Mouse (Mus musculus) heart, embryonic 11.5 days (tissue): ENCODE results near the gene Nav3. TPM values are rescaled to one million over a fixed set of nuclear protein-coding genes. Genes with fewer than 3 reads are reported as not detected.

Experiments used
- ATAC-seq: fragments of 200-750 bp; cut with Nextera tagmentation; replicated peaks from 2 replicates; pipeline ENCODE4 v1.8.0; 2017; ENCODE audit warnings: moderate library complexity; ENCODE audit not compliant: insufficient number of reproducible peaks, low FRiP score, low TSS enrichment
- H3K27ac ChIP-seq: fragments of 300-500 bp; sonication (generic); 2 replicates; pipeline ENCODE4 v1.5.1; 2014; ENCODE audit warnings: mild to moderate bottlenecking, low read depth, low read length
- H3K27me3 ChIP-seq: fragments of 300-500 bp; sonication (generic); 2 replicates; pipeline ENCODE4 v1.6.1; 2014; ENCODE audit warnings: mild to moderate bottlenecking, low read length, mixed read lengths; ENCODE audit not compliant: control insufficient read depth, insufficient read depth
- H3K36me3 ChIP-seq: fragments of 300-500 bp; sonication (generic); 2 replicates; pipeline ENCODE4 v1.6.1; 2014; ENCODE audit warnings: mild to moderate bottlenecking, low read length, moderate library complexity, mixed read lengths; ENCODE audit not compliant: control insufficient read depth, insufficient read depth
- H3K4me1 ChIP-seq: fragments of 300-500 bp; sonication (generic); 2 replicates; pipeline ENCODE4 v1.6.1; 2014; ENCODE audit warnings: low read length; ENCODE audit not compliant: control insufficient read depth, insufficient read depth
- H3K4me2 ChIP-seq: fragments of 300-500 bp; sonication (generic); 2 replicates; pipeline ENCODE4 v1.6.1; 2014; ENCODE audit warnings: mild to moderate bottlenecking, moderate library complexity
- H3K4me3 ChIP-seq: fragments of 300-500 bp; sonication (generic); 2 replicates; pipeline ENCODE4 v1.5.1; 2014; ENCODE audit warnings: low read depth, low read length
- H3K9ac ChIP-seq: fragments of 300-500 bp; sonication (generic); 2 replicates; pipeline ENCODE4 v1.6.1; 2014; ENCODE audit warnings: mild to moderate bottlenecking, low read depth, low read length, moderate library complexity
- H3K9me3 ChIP-seq: fragments of 300-500 bp; sonication (generic); replicated peaks from 2 replicates; pipeline ENCODE4 v1.6.1; 2016; ENCODE audit warnings: low read length; ENCODE audit not compliant: control insufficient read depth
- WGBS: fragments of 180-500 bp; shearing (Covaris S2); extraction: QIAGEN DNeasy Blood & Tissue Kit; methylation state at CpG from one replicate; pipeline ENCODE4 v1.1.7; 2014; ENCODE audit not compliant: insufficient replicate concordance; 5-methylcytosine and 5-hydroxymethylcytosine counted together
- polyA plus RNA-seq: library from polyadenylated mRNA; unstranded; fragments of >200 nt; fragmentation: Nextera tagmentation; extraction: Ambion mirVana; gene quantifications from 2 replicates; pipeline ENCODE4 v1.2.1, GENCODE M21; 2014

Nav3 gene
- polyA plus RNA-seq, result 1.4 and 1.9 TPM in 2 replicates

DNA sequence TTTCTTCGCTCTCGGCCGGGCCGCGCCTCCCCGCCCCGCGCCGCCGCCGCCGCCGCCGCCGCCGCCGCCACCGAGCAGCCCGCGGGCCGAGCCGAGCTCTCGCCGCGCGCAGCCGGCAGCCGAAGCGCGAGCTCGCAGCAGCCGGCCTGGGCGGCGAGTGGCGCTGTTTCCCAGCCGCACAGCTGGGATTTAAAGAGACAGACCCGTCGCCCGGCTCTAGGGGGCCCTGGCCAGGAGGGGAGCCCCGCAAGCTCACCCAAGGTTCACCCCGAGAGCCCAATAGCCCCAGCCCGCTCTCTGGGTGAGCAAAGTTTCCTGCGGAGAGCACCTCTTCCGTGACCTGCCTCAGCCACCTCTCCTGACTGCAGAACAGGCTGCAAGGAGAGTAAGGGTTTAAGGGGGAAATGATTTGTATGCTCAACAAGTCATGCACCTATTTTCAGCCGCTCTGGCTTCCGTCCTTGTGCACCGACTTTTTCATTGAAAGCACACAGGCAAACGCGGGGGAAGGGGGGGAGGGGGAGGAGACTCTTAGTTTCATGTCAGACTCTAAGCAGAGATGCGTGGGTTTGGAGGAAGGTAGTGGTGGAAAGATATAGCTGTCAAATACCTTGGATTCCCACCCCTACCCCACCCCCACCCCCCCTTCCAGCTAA is at the start of gene Nav3:
Gene Nav3, minus strand, starts transcription at position 367 of the 656 bp plus-strand sequence.
- Histone ChIP-seq H3K4me1 (peaks cover 3% of the 10 kb centered on the region; the same call in 1 of the 2 replicates), H3K9me3 (no peaks in the 10 kb centered on the region), H3K27me3 (peaks cover 10% of the 10 kb centered on the region; the same call in 1 of the 2 replicates), H3K36me3 (no peaks in the 10 kb centered on the region), H3K4me2 (peak within 1 kb of the TSS; percentile 93), H3K4me3 (peak within 1 kb of the TSS; percentile 68), H3K9ac (peak within 1 kb of the TSS; percentile 73), H3K27ac (no peak within 1 kb of the TSS)
- WGBS, result 1% methylated on average over 15 of the region's 50 CpGs
- peak; percentile 78 for ATAC-seq

- Histone ChIP-seq H3K27ac (no peak overlapping the region), H3K27me3 (no peaks in the 10 kb centered on the region), H3K4me3 (no peak overlapping the region), H3K4me2 (no peak overlapping the region), H3K9ac (no peak overlapping the region), H3K36me3 (no peaks in the 10 kb centered on the region), H3K4me1 (no peaks in the 10 kb centered on the region), H3K9me3 (no peaks in the 10 kb centered on the region)
- 86% methylated on average over 5 of the region's 5 CpGs for whole genome bisulfite sequencing
- no peak for ATAC-seq
These were observed 29.3 kb upstream of the Nav3 start for GRCm38 (mm10) chr10:110485306-110485705.

DNA sequence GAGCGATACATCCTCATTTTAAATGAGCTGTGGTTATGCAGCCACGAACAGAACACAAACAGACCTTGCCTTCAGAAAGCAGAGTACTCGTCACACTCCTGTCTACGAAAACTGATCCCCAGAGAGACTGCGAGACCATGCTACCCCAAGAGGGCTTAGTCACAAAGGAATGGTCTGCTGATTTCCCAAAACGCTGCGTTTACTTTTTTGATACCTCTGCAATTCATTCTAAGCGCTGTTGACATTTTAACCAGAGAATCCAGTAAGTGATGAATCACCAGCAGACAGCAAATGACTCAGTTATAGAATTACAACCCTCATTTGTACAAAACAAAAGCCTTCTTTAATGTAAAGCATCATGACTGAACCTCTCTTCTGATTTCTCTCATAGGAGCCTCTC is 28.8 kb upstream of the Nav3 start:
- Histone ChIP-seq H3K4me2 (no peak overlapping the region), H3K9ac (no peak overlapping the region), H3K9me3 (no peaks in the 10 kb centered on the region), H3K4me1 (no peaks in the 10 kb centered on the region), H3K36me3 (no peaks in the 10 kb centered on the region), H3K27me3 (no peaks in the 10 kb centered on the region), H3K27ac (no peak overlapping the region), H3K4me3 (no peak overlapping the region)
- WGBS, result 60% methylated on average over 8 of the region's 8 CpGs
- ATAC-seq, result no peak

DNA sequence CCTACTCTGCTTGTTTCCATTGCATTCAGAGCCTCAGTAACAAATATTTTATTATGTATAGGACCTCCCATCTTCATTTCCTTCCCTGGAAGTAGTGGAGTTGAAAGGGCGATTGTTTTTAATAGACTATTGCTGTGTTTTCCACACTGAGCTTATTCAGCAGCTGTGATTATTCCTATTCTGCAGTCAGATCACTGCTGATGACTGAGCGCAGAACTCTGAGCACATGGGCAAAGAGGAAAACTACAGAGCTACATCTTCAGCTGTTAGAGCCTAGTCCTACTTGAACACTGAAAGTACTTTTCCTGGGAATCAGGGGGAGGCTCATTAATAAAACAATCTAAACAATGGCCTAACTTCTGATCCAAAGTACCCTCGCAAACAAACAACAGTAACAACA is 23.2 kb upstream of the Nav3 start:
- H3K4me1 ChIP-seq, result no peaks in the 10 kb centered on the region
- no peaks in the 10 kb centered on the region for H3K27me3 ChIP-seq
- 81% methylated on average over 3 of the region's 3 CpGs for WGBS
- ATAC-seq, result no peak
- H3K9me3 ChIP-seq, result no peaks in the 10 kb centered on the region
- H3K4me3 ChIP-seq, result no peak overlapping the region
- H3K4me2 ChIP-seq, result no peak overlapping the region
- H3K36me3 ChIP-seq, result no peaks in the 10 kb centered on the region
- H3K9ac ChIP-seq, result no peak overlapping the region
- H3K27ac ChIP-seq, result no peak overlapping the region

- H3K9ac ChIP-seq, result no peak overlapping the region
- no peak overlapping the region for H3K4me3 ChIP-seq
- H3K4me1 ChIP-seq, result no peaks in the 10 kb centered on the region
- no peak overlapping the region for H3K4me2 ChIP-seq
- no peaks in the 10 kb centered on the region for H3K27me3 ChIP-seq
- H3K27ac ChIP-seq, result no peak overlapping the region
- 71% methylated on average over 11 of the region's 11 CpGs for WGBS
- no peak for ATAC-seq
- H3K9me3 ChIP-seq, result no peaks in the 10 kb centered on the region
- H3K36me3 ChIP-seq, result no peaks in the 10 kb centered on the region
These were observed 21.8 kb upstream of the Nav3 start for GRCm38 (mm10) chr10:110477689-110478314.

DNA sequence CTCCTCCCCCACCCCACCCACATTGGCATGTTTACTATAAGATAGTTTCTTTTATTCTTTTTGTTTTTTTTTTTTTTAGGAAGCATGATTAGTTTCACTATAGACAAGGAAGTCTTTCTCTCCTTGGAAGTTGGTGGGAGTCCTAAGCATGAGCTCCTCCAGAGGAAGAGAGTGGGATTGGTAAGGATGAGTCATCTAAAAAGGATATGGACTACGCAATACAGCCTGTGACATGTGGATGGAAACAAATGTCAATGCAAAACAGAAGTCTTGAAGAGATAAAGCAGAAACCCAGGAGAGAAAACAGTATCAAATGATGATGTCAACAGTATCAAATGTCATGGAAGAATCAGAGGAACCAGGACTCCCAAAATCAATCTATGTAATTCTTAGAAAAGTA is 18.1 kb upstream of the Nav3 start:
- Histone ChIP-seq H3K4me3 (no peak overlapping the region), H3K27me3 (no peaks in the 10 kb centered on the region), H3K9me3 (no peaks in the 10 kb centered on the region), H3K4me1 (no peaks in the 10 kb centered on the region), H3K9ac (no peak overlapping the region), H3K36me3 (no peaks in the 10 kb centered on the region), H3K4me2 (no peak overlapping the region), H3K27ac (no peak overlapping the region)
- 59% methylated on average over 1 of the region's 1 CpGs for WGBS
- ATAC-seq, result no peak

DNA sequence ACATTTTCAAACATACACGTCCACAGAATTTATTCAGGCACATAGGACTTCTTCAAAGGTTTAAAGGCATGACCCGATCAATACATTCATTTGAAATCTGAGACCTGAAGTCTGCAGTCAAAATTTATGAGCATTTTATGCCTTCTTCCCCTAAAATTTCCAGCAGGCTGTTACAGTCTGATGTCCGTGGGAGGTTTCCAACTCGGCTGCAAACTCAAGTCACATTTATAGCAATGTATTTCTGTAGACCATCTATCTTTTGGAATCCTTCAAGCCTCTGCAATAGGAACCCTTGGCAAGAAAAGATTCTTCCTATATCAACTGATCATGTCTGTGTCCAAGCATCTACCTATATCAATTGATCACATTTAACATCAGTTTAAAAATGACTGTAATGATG is 13.4 kb upstream of the Nav3 start:
- Histone ChIP-seq H3K4me3 (no peak overlapping the region), H3K27ac (no peak overlapping the region), H3K4me2 (no peak overlapping the region), H3K9ac (no peak overlapping the region), H3K36me3 (no peaks in the 10 kb centered on the region), H3K4me1 (no peaks in the 10 kb centered on the region), H3K27me3 (no peaks in the 10 kb centered on the region), H3K9me3 (no peaks in the 10 kb centered on the region)
- no peak for ATAC-seq
- WGBS, result 78% methylated on average over 4 of the region's 4 CpGs

GRCm38 (mm10) chr10:110455063-110455837 is 754 bp downstream of the Nav3 start:
- Histone ChIP-seq H3K4me2 (peak overlapping the region; percentile 93), H3K36me3 (no peaks in the 10 kb centered on the region), H3K9ac (peak overlapping the region; percentile 73), H3K27ac (no peak overlapping the region), H3K9me3 (no peaks in the 10 kb centered on the region), H3K27me3 (peaks cover 10% of the 10 kb centered on the region; the same call in 1 of the 2 replicates), H3K4me3 (peak overlapping the region; percentile 68), H3K4me1 (peaks cover 3% of the 10 kb centered on the region; the same call in 1 of the 2 replicates)
- WGBS, result under 1% methylated on average over 41 of the region's 45 CpGs
- ATAC-seq, result peak; percentile 47
